Mouse (Mus musculus) intestine, embryonic 16.5 days (tissue): ENCODE data around the gene Stat3. TPM values are rescaled to one million over a fixed set of nuclear protein-coding genes. Genes with fewer than 3 reads are reported as not detected.

Source experiments
- ATAC-seq: fragments of 200-750 bp; cut with Nextera tagmentation; 2 replicates; pipeline ENCODE4 v1.8.0; 2017; ENCODE audit warnings: moderate TSS enrichment, moderate library complexity
- H3K27ac ChIP-seq: fragments of 300-500 bp; sonication (generic); 2 replicates; pipeline ENCODE4 v1.5.1; 2014; ENCODE audit warnings: mild to moderate bottlenecking, low read length
- H3K27me3 ChIP-seq: fragments of 300-500 bp; sonication (generic); replicated peaks from 2 replicates; pipeline ENCODE4 v1.6.1; 2014; ENCODE audit warnings: low read length, control low read depth, mixed read lengths; ENCODE audit not compliant: control insufficient read depth, insufficient read depth
- H3K36me3 ChIP-seq: fragments of 300-500 bp; sonication (generic); 2 replicates; pipeline ENCODE4 v1.6.1; 2014; ENCODE audit warnings: low read length, control low read depth; ENCODE audit not compliant: control insufficient read depth, insufficient read depth
- H3K4me1 ChIP-seq: fragments of 300-500 bp; sonication (generic); 2 replicates; pipeline ENCODE4 v1.6.1; 2014; ENCODE audit warnings: low read length, control low read depth, mixed read lengths; ENCODE audit not compliant: control insufficient read depth, insufficient read depth
- H3K4me2 ChIP-seq: fragments of 300-500 bp; sonication (generic); 2 replicates; pipeline ENCODE4 v1.6.1; 2014; ENCODE audit warnings: low read depth, low read length, control low read depth
- H3K4me3 ChIP-seq: fragments of 300-500 bp; sonication (generic); 2 replicates; pipeline ENCODE4 v1.5.1; 2014; ENCODE audit warnings: mild to moderate bottlenecking, low read length
- H3K9ac ChIP-seq: fragments of 300-500 bp; sonication (generic); 2 replicates; pipeline ENCODE4 v1.6.1; 2014; ENCODE audit warnings: low read depth, low read length
- H3K9me3 ChIP-seq: fragments of 300-500 bp; sonication (generic); 2 replicates; pipeline ENCODE4 v1.6.1; 2016; ENCODE audit warnings: low read length, control low read depth; ENCODE audit not compliant: control insufficient read depth
- WGBS: fragments of 180-500 bp; shearing (Covaris S2); extraction: QIAGEN DNeasy Blood & Tissue Kit; methylation state at CpG from one replicate; pipeline ENCODE4 v1.1.7; 2014; 5-methylcytosine and 5-hydroxymethylcytosine counted together
- polyA plus RNA-seq: library from polyadenylated mRNA; unstranded; fragments of >200 nt; fragmentation: Nextera tagmentation; extraction: Ambion mirVana; gene quantifications from 2 replicates; pipeline ENCODE4 v1.2.1, GENCODE M21; 2015

The Stat3 gene
- polyA plus RNA-seq: 48.9 and 53.2 TPM in 2 replicates

DNA sequence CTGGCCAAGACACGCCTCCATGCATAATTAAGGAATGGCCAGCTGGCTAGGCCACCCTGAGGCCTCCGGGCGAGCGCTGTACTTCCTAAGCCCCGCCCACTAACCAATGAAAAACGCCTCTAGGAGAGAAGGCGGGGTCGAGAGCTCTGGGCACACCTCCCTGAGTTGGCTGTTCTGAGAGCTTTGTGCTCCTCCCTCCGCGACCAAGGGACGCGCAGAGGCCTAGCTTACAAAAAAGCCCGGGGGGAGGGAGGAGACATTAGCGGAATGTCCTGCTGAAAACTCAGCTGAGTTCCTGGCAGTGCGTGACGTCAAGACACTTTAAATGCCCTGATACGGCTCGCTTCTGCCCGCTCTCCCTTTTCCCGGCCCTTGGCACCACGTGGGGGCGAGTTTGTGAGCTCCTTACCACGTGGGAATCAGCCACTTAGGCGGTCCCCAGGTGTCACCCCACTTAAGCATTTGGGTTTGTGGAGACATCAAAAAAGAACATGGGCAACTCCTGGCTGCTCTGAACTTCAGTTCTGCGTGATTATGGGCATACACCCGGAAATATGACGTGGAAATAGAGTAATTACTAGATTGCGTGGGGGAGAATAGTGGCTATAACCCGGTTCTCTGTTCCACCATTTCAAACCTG is at the start of gene Stat3:
Stat3 (minus strand) TSS at position 29 of the 640 bp plus-strand sequence.
- peak within 1 kb of the TSS; percentile 92 for H3K4me2 ChIP-seq
- no peaks in the 10 kb centered on the region for H3K36me3 ChIP-seq
- no peaks in the 10 kb centered on the region for H3K9me3 ChIP-seq
- H3K9ac ChIP-seq: peak within 1 kb of the TSS; percentile 80
- H3K27me3 ChIP-seq: no peaks in the 10 kb centered on the region
- H3K4me1 ChIP-seq: peaks cover 16% of the 10 kb centered on the region
- H3K27ac ChIP-seq: peak within 1 kb of the TSS; percentile 63
- WGBS: under 1% methylated on average over 29 of the region's 29 CpGs
- peak within 1 kb of the TSS; percentile 67 for H3K4me3 ChIP-seq
- ATAC-seq: peak; percentile 99

GRCm38 (mm10) chr11:100988674-100989073 is 49.3 kb upstream of the Stat3 start:
- H3K9ac ChIP-seq: no peak overlapping the region
- 83% methylated on average over 3 of the region's 3 CpGs for WGBS
- ATAC-seq: no peak

GRCm38 (mm10) chr11:100985607-100986006 is 46.3 kb upstream of the Stat3 start:
- H3K9me3 ChIP-seq: 0 out of 2 replicates have a peak, but pooled peaks cover 2% of the 10 kb centered on the region
- no peak overlapping the region for H3K9ac ChIP-seq
- H3K27me3 ChIP-seq: no peaks in the 10 kb centered on the region
- no peak overlapping the region for H3K27ac ChIP-seq
- no peaks in the 10 kb centered on the region for H3K4me1 ChIP-seq
- no peak overlapping the region for H3K4me2 ChIP-seq
- 55% methylated on average over 3 of the region's 3 CpGs for WGBS
- no peaks in the 10 kb centered on the region for H3K36me3 ChIP-seq
- ATAC-seq: no peak
- no peak overlapping the region for H3K4me3 ChIP-seq

More at GRCm38 (mm10) chr11:100988674-100989073, 49.3 kb upstream of the Stat3 start:
- no peaks in the 10 kb centered on the region for H3K27me3 ChIP-seq
- H3K36me3 ChIP-seq: no peaks in the 10 kb centered on the region
- H3K9me3 ChIP-seq: 0 out of 2 replicates have a peak, but pooled peaks cover 2% of the 10 kb centered on the region
- no peaks in the 10 kb centered on the region for H3K4me1 ChIP-seq
- no peak overlapping the region for H3K27ac ChIP-seq
- H3K4me2 ChIP-seq: no peak overlapping the region
- no peak overlapping the region for H3K4me3 ChIP-seq

GRCm38 (mm10) chr11:100983778-100984131 is 44.4 kb upstream of the Stat3 start:
- Histone ChIP-seq H3K4me3 (no peak overlapping the region), H3K4me1 (peaks cover 10% of the 10 kb centered on the region; the same call in 1 of the 2 replicates), H3K4me2 (no peak overlapping the region), H3K27me3 (no peaks in the 10 kb centered on the region), H3K36me3 (no peaks in the 10 kb centered on the region), H3K9me3 (0 out of 2 replicates have a peak, but pooled peaks cover 2% of the 10 kb centered on the region), H3K27ac (no peak overlapping the region), H3K9ac (no peak overlapping the region)
- no peak for ATAC-seq
- whole genome bisulfite sequencing: 64% methylated on average over 7 of the region's 7 CpGs

DNA sequence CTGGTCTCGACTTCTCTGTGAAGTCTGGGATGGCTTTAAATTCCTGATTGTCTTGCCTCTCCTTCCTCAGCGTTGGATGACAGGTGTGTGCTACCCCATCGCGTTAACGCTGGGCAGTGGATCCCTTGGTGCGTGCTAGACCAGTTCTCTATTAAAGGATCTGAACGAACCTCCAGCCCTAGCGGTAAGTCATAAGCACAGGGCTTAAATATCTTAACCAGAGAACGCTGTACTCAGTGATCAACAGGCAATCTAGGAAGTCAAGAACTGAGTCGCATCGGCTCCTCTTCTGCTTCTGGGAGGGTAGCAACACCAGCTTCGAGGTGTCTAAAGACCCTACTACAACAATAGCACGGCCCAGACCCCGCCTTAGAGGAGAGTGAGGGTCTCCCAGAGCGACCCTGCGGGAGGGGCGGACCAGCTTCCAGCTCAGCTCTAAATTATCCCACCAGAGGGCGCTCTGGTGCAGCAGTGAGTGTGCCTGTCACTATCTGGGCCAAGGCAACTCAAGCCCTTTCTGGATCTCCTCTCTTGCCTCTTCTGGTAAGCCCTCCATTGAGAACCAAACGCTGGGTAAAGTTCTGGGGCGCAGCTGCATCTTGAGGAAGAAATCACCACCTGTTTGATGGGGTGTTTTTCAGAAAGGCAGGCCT is 43.9 kb upstream of the Stat3 start:
- ATAC-seq: peak; percentile 76
- Histone ChIP-seq H3K4me2 (peak overlapping the region; percentile 74), H3K27ac (no peak overlapping the region), H3K4me1 (peaks cover 10% of the 10 kb centered on the region; the same call in 1 of the 2 replicates), H3K9me3 (0 out of 2 replicates have a peak, but pooled peaks cover 2% of the 10 kb centered on the region), H3K9ac (peak overlapping the region; percentile 68), H3K4me3 (peak overlapping the region; percentile 46), H3K36me3 (no peaks in the 10 kb centered on the region), H3K27me3 (no peaks in the 10 kb centered on the region)
- 3% methylated on average over 20 of the region's 20 CpGs for WGBS

DNA sequence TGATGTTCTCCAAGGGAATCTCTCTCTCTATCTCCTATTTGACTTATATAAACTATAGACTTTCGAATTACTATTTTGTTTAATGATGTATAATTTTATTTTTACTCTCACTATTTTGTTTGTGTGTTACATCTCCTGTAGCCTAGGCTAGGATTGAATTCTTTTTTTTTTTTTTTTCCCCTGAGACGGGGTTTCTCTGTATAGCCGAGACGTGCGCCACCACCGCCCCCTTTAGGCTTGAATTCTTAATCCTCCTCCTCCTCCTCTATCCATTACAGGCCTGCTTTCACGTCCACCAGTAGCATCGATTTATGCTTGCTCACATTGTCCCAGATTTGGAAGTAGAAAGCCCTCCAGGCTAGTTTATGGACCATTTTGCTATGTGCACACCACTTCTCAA is 42.7 kb upstream of the Stat3 start:
- no peak for ATAC-seq
- H3K9me3 ChIP-seq: 0 out of 2 replicates have a peak, but pooled peaks cover 2% of the 10 kb centered on the region
- H3K27ac ChIP-seq: no peak overlapping the region
- 28% methylated on average over 8 of the region's 8 CpGs for WGBS
- H3K4me1 ChIP-seq: peaks cover 10% of the 10 kb centered on the region; the same call in 1 of the 2 replicates
- no peak overlapping the region for H3K4me2 ChIP-seq
- H3K36me3 ChIP-seq: no peaks in the 10 kb centered on the region
- no peak overlapping the region for H3K9ac ChIP-seq
- no peaks in the 10 kb centered on the region for H3K27me3 ChIP-seq
- no peak overlapping the region for H3K4me3 ChIP-seq

- H3K27ac ChIP-seq: no peak overlapping the region
- 0 out of 2 replicates have a peak, but pooled peaks cover 2% of the 10 kb centered on the region for H3K9me3 ChIP-seq
- no peak for ATAC-seq
- no peak overlapping the region for H3K4me2 ChIP-seq
- no peaks in the 10 kb centered on the region for H3K36me3 ChIP-seq
- WGBS: 75% methylated on average over 3 of the region's 3 CpGs
- H3K27me3 ChIP-seq: no peaks in the 10 kb centered on the region
- H3K4me3 ChIP-seq: no peak overlapping the region
- no peak overlapping the region for H3K9ac ChIP-seq
- peaks cover 13% of the 10 kb centered on the region; the same call in 1 of the 2 replicates for H3K4me1 ChIP-seq
These were observed 41.9 kb upstream of the Stat3 start for GRCm38 (mm10) chr11:100981236-100981635.

- no peaks in the 10 kb centered on the region for H3K27me3 ChIP-seq
- peak overlapping the region; percentile 18; the same call in 1 of the 2 replicates for H3K27ac ChIP-seq
- peaks cover 13% of the 10 kb centered on the region; the same call in 1 of the 2 replicates for H3K4me1 ChIP-seq
- no peak overlapping the region for H3K4me2 ChIP-seq
- ATAC-seq: no peak
- H3K9ac ChIP-seq: no peak overlapping the region
- no peaks in the 10 kb centered on the region for H3K36me3 ChIP-seq
- WGBS: 84% methylated on average over 1 of the region's 1 CpGs
- no peak overlapping the region for H3K4me3 ChIP-seq
- no peaks in the 10 kb centered on the region for H3K9me3 ChIP-seq
These were observed 41.1 kb upstream of the Stat3 start for GRCm38 (mm10) chr11:100980438-100980837.

GRCm38 (mm10) chr11:100979887-100980286 is 40.5 kb upstream of the Stat3 start:
- no peaks in the 10 kb centered on the region for H3K9me3 ChIP-seq
- 41% methylated on average over 8 of the region's 8 CpGs for WGBS
- H3K9ac ChIP-seq: no peak overlapping the region
- H3K4me2 ChIP-seq: no peak overlapping the region
- peak; percentile 69 for ATAC-seq
- H3K27me3 ChIP-seq: no peaks in the 10 kb centered on the region
- H3K36me3 ChIP-seq: no peaks in the 10 kb centered on the region
- peak overlapping the region; percentile 18 for H3K27ac ChIP-seq
- no peak overlapping the region for H3K4me3 ChIP-seq
- H3K4me1 ChIP-seq: peaks cover 17% of the 10 kb centered on the region; the same call in 1 of the 2 replicates
